Comparison of ENCODE assay signal across 46 mouse cellular contexts in the genomic region with DNA sequence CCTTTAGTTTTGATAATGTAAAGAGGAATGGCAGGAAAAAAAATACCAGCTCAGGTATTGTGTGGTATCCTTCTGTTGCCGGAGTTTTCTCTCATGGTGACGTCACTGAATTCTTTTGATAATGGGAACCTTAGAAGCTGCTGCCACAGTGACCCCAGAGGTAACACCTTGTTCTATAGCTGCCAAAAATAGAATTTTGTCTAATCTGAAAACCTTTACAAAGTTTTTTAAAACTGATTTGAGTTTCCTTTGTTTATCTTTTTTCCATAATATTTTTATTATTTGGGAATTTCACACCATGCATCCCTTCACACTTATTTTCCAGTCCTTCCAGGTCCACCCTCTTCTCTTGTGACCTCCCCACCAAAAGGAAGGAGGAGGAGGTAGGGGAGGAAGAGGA. TPM values are rescaled to one million over a fixed set of nuclear protein-coding genes. Genes with fewer than 3 reads are reported as not detected.
"Had no signal": no experiment of that assay in that cellular context is flagged by ENCODE, and none has a peak within 500 bp of the region (broad histone marks: within the 10 kb centered on the region; RNA-seq: fewer than 3 reads in every experiment).

A gene (minus strand): TSS at position 101 of the 400 bp plus-strand sequence.

- DNase-seq: left cerebral cortex, postnatal 4 days; liver; liver, embryonic 13.5 days; liver, postnatal 0 days; lung, adult 18-20 months; lung, adult 2 months; lung, embryonic 14.5 days; lung, postnatal 10 days; lung, postnatal 14 days; lung, postnatal 36 days; lung, postnatal 4 days; midbrain, embryonic 14.5 days had no signal

- H3K27ac ChIP-seq: left cerebral cortex, adult 2 months; limb, embryonic 10.5 days; limb, embryonic 12.5 days; limb, embryonic 13.5 days; limb, embryonic 15.5 days; liver, embryonic 12.5 days; liver, embryonic 13.5 days; liver, embryonic 14.5 days; liver, embryonic 15.5 days; lung, embryonic 15.5 days; macrophage; midbrain, embryonic 10.5 days; midbrain, embryonic 12.5 days; midbrain, embryonic 13.5 days; midbrain, embryonic 15.5 days had no signal

- H3K27me3 ChIP-seq: limb, embryonic 12.5 days; limb, embryonic 13.5 days; limb, embryonic 15.5 days; liver, embryonic 12.5 days; lung, embryonic 15.5 days; midbrain, embryonic 12.5 days; midbrain, embryonic 13.5 days; midbrain, embryonic 15.5 days had no signal

- H3K36me3 ChIP-seq: limb, embryonic 10.5 days; limb, embryonic 12.5 days; limb, embryonic 13.5 days; limb, embryonic 15.5 days; liver, embryonic 12.5 days; liver, embryonic 13.5 days; liver, embryonic 15.5 days; lung, embryonic 15.5 days; midbrain, embryonic 10.5 days; midbrain, embryonic 12.5 days; midbrain, embryonic 13.5 days; midbrain, embryonic 15.5 days had no signal

- H3K4me1 ChIP-seq: limb, embryonic 10.5 days; limb, embryonic 12.5 days; limb, embryonic 13.5 days; limb, embryonic 15.5 days; liver, embryonic 12.5 days; liver, embryonic 13.5 days; liver, embryonic 15.5 days; lung, embryonic 15.5 days; midbrain, embryonic 10.5 days; midbrain, embryonic 12.5 days; midbrain, embryonic 13.5 days; midbrain, embryonic 15.5 days had no signal

- H3K4me3 ChIP-seq: left cerebral cortex, adult 2 months; limb, embryonic 10.5 days; limb, embryonic 12.5 days; limb, embryonic 13.5 days; limb, embryonic 15.5 days; liver, embryonic 12.5 days; liver, embryonic 13.5 days; liver, embryonic 15.5 days; lung, embryonic 15.5 days; midbrain, embryonic 10.5 days; midbrain, embryonic 12.5 days; midbrain, embryonic 13.5 days; midbrain, embryonic 15.5 days; myocyte had no signal

- ATAC-seq: liver, embryonic 12.5 days; liver, postnatal 0 days; lung, postnatal 0 days; midbrain, embryonic 13.5 days; midbrain, embryonic 15.5 days; midbrain, embryonic 16.5 days had no signal

- H3K9me3 ChIP-seq: limb, embryonic 10.5 days; limb, embryonic 15.5 days; liver, embryonic 12.5 days; liver, embryonic 13.5 days; liver, embryonic 15.5 days; lung, embryonic 15.5 days; midbrain, embryonic 10.5 days; midbrain, embryonic 12.5 days; midbrain, embryonic 13.5 days; midbrain, embryonic 15.5 days had no signal

RNA-seq across cellular contexts. Expression of the gene that starts here (rescaled TPM):
- total RNA-seq: left cerebral cortex, adult 18-20 months; left cerebral cortex, adult 2 months; left cerebral cortex, adult 8-10 months; left cerebral cortex, postnatal 10 days; left cerebral cortex, postnatal 14 days; left cerebral cortex, postnatal 25 days; left cerebral cortex, postnatal 36 days; left cerebral cortex, postnatal 4 days; liver, adult 2 months; megakaryocyte progenitor cell, adult 5-6 weeks; megakaryocyte-erythroid progenitor cell, adult 5-6 weeks; midbrain, postnatal 0 days; monocyte, adult 5-6 weeks had no signal
- polyA plus RNA-seq: limb, embryonic 10.5 days; limb, embryonic 11.5 days; limb, embryonic 12.5 days; limb, embryonic 13.5 days; limb, embryonic 14.5 days; limb, embryonic 15.5 days; liver, adult 2 months; liver, embryonic 11.5 days; liver, embryonic 12.5 days; liver, embryonic 13.5 days; liver, embryonic 14.5 days; liver, embryonic 15.5 days; liver, embryonic 16.5 days; liver, postnatal 0 days; lung, adult 2 months; lung, embryonic 14.5 days; lung, embryonic 15.5 days; lung, embryonic 16.5 days; lung, postnatal 0 days; macrophage; midbrain, embryonic 10.5 days; midbrain, embryonic 11.5 days; midbrain, embryonic 12.5 days; midbrain, embryonic 13.5 days; midbrain, embryonic 14.5 days; midbrain, embryonic 15.5 days; midbrain, embryonic 16.5 days; midbrain, postnatal 0 days; myocyte had no signal
